Mouse (Mus musculus) testis, adult 2 months (tissue): ENCODE data around the gene C2.

Source experiments
- CTCF ChIP-seq: fragments of 200-500 bp; IDR thresholded peaks from 2 replicates; pipeline ENCODE4 v1.5.1; 2012; ENCODE audit warnings: low read depth, mild to moderate bottlenecking, inconsistent platforms, low read length, moderate library complexity; ENCODE audit not compliant: control insufficient read depth, insufficient read depth, insufficient replicate concordance
- POLR2A ChIP-seq: fragments of 200-500 bp; IDR thresholded peaks from 2 replicates; pipeline ENCODE4 v1.6.1; 2012; ENCODE audit warnings: low read depth, mild to moderate bottlenecking, inconsistent platforms, low read length, moderate library complexity; ENCODE audit not compliant: control insufficient read depth

DNA sequence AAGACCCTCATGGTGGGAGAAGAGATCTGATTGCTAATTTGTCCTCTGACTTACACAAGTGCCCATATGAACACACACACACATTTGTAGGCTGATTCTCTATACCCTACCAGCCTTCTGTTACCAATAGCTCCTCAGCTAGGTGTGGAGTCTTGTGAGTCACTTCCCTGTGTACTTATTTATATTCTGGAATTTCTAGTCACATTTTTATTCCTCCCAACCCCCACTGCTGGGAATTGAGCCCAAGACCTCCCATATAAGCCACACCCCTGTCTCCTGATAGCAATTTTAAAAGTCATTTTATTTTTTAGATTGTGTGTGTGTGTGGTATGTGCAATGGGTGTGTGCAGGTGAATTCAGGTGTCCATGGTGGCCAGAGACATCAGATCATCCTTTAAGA, 46.3 kb upstream of the C2 start:
- TF ChIP-seq CTCF (no peak), POLR2A (no peak)
